Mouse (Mus musculus) ES-CJ7 (cell line): ENCODE data around the gene Bax.
A peak's percentile ranks its signal among the peaks of the same experiment; 100 is the strongest.

Experiments
- DNase-seq: peaks from one replicate; pipeline ENCODE4 v3.0.0; 2011; ENCODE audit warnings: low read depth, low spot score

The Bax gene

DNA sequence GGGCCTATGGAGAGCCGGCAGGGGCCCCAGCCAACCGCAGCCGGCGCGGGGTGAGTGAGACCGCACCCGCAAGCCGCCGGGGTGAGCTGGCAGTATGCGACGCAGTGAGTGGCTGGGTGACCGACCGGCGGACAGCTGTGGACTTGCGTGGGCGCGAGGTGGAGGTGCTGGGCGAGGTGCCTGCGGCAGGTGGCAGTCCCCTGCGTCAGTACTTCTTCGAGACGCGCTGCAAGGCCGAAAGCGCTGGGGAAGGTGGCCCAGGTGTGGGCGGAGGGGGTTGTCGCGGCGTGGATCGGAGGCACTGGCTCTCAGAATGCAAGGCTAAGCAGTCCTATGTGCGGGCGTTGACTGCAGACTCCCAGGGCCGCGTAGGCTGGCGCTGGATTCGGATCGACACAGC, 51.1 kb downstream of the Bax start:
- DNase-seq: no peak

DNA sequence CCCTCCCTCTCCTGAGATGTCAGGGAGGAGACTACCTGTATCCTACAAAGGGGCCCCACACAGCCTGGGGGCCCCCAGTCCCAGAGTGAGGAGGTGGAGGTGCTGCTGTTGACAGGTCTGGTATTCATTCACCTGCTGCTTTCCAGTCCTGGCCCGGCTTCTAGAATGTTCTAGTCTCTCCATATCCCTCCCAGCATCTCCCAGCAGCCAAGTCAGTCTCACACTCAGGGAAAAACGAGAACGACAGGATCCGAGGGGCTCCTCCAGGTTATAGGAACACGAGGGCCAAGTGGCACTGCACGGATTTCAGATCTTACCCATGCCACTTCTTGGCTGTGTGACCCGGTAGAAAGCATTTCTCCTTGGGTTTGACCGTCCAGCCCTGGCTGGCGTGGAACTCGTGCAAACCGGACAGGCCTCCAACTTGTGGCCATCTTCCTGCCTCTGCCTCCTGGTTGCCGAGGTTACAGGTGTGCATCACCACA, 51.9 kb downstream of the Bax start:
- DNase-seq: no peak

DNA sequence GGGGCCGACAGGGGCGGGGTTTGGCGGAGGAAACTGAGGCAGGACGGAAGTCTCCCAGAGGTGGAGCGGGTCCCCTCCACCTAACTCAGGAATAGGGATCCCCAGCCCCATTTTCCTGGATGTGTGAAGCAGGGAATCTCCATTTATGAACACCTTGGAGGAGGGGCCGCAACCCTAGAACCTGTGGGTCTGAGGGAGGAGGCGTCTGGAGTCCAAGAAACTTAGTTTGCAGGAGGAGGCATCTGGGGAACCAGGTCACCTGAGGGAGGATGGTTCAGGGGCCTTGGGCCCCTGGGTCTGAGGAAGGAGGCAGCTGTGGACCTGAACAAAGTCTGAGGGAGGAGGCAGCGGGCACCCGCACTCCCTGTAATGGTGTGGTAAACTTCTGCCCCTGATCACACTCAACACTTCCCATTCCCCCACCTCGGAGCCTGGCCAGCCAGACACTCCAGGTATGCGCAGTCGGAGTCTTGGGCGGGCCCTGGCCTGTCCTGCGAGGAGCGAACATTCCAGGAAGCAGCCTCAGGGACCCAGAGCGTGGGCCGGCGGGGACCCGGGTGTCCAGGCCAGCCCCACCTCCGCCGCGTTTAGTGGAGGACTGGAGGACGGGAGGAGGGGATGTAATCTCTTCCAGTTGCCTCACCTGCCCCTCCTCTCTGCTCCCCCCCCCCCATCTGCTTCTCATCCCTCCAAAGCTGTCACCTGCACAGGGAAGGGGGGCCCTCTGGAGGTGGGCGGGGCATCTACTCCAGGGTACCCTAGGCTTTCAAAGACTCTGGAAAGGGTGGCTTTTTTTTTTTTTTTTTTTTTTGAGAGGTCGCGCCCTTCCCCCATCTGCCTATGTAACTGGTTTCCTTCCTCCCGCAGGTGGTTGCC, 52.6 kb downstream of the Bax start:
- no peak for DNase-seq

DNA sequence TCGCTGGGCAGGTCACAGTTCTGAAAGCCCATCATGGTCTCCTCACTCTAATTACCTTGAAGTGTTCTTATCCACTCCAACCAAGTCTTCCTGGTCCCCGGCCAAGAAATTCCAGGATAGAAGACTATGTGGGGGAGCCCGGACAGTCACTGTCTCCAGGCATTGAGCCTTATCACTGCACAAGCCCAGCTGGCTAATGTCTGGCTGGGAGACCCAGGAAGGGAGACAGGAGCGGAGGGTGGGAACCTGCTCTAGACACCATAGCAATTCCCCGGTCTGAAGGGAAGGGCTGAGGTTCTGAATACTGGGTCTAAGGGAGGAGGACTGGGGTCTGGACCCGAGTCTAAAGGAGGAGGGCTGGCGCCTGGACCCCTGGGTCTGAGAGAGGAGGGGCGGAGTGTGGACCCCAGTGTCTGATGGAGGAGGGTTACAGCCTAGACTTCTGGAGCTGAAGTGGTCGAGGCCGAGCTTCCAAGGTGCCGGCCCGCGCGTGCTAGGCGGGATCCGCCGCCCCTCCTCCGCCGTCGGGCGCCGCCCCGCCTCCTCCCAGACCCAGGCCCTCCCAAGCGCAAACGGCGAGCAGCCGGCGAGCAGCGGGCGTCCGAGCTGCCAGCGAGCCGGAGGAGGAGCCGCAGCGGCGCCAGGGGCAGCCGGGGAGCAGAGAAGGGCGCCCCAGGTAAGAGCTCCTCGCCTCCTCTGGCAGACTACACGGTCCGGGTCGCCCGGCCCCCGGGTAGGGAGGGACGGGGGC, 53.4 kb downstream of the Bax start, which contains the start of gene Ntf5:
Gene Ntf5 (plus strand): TSS at position 583 of the 751 bp plus-strand sequence.
- peak; percentile 48 for DNase-seq

DNA sequence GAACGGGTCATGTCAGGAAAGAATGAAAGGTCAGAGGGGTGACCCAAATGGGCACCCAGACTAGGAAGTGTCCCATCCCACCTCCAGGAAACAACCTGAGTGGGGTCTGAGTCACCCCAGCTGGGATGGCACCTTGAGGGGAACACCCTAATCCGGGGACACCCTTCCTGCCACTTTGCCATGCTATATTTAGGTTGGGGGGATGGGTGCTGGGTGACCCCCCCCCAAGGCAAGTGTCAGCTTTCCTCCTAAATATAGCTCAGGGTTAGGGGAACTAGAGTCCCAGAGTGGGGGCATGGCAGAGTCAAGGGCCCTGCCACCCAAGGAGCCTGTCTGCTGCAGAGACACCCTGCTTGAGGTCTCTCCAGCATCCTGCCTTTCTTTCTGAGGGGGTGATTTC, 54.3 kb downstream of the Bax start:
- no peak for DNase-seq
